Mouse (Mus musculus) embryonic facial prominence, embryonic 12.5 days (tissue): ENCODE results near the gene Vars. TPM values are rescaled to one million over a fixed set of nuclear protein-coding genes. Genes with fewer than 3 reads are reported as not detected.
"Not testable (repeated sequence)": the region's sequence is repeated elsewhere in the genome, so short reads cannot be mapped to it uniquely, and the experiment has no call there.

Experiments used
- ATAC-seq: fragments of 200-750 bp; cut with Nextera tagmentation; 2 replicates; pipeline ENCODE4 v1.8.0; 2017; ENCODE audit not compliant: insufficient number of reproducible peaks, insufficient read depth, low FRiP score, low TSS enrichment
- H3K27ac ChIP-seq: fragments of 300-500 bp; sonication (generic); 2 replicates; pipeline ENCODE4 v1.5.1; 2016; ENCODE audit warnings: mild to moderate bottlenecking
- H3K27me3 ChIP-seq: fragments of 300-500 bp; sonication (generic); 2 replicates; pipeline ENCODE4 v1.6.1; 2016; ENCODE audit warnings: mild to moderate bottlenecking, moderate library complexity
- H3K36me3 ChIP-seq: fragments of 300-500 bp; sonication (generic); 2 replicates; pipeline ENCODE4 v1.6.1; 2016; ENCODE audit warnings: mild to moderate bottlenecking
- H3K4me1 ChIP-seq: fragments of 300-500 bp; sonication (generic); 2 replicates; pipeline ENCODE4 v1.6.1; 2016
- H3K4me2 ChIP-seq: fragments of 300-500 bp; sonication (generic); replicated peaks from 2 replicates; pipeline ENCODE4 v1.6.1; 2016; ENCODE audit warnings: mild to moderate bottlenecking, moderate library complexity
- H3K4me3 ChIP-seq: fragments of 300-500 bp; sonication (generic); 2 replicates; pipeline ENCODE4 v1.5.1; 2016; ENCODE audit warnings: mild to moderate bottlenecking
- H3K9ac ChIP-seq: fragments of 300-500 bp; sonication (generic); 2 replicates; pipeline ENCODE4 v1.6.1; 2016; ENCODE audit warnings: mild to moderate bottlenecking, moderate library complexity
- H3K9me3 ChIP-seq: fragments of 300-500 bp; sonication (generic); 2 replicates; pipeline ENCODE4 v1.6.1; 2016; ENCODE audit warnings: mild to moderate bottlenecking, moderate library complexity
- WGBS: fragments of 180-500 bp; shearing (Covaris S2); methylation state at CpG from one replicate; pipeline ENCODE4 v1.1.7; 2016; 5-methylcytosine and 5-hydroxymethylcytosine counted together
- polyA plus RNA-seq: library from polyadenylated mRNA; unstranded; fragments of >200 nt; fragmentation: Nextera tagmentation; extraction: Ambion mirVana; gene quantifications from 2 replicates; pipeline ENCODE4 v1.2.1, GENCODE M21; 2016

The Vars gene
- polyA plus RNA-seq, 1 experiment from 2014 or later, result 150 TPM

- H3K4me1 ChIP-seq, result peaks cover 19% of the 10 kb centered on the region
- no peaks in the 10 kb centered on the region for H3K36me3 ChIP-seq
- H3K4me2 ChIP-seq, result no peak overlapping the region; the same call in 1 of the 2 replicates
- no peaks in the 10 kb centered on the region for H3K27me3 ChIP-seq
- no peak overlapping the region for H3K4me3 ChIP-seq
- H3K9ac ChIP-seq, result no peak overlapping the region
- no peaks in the 10 kb centered on the region for H3K9me3 ChIP-seq
- H3K27ac ChIP-seq, result no peak overlapping the region
- no peak for ATAC-seq
- whole genome bisulfite sequencing, result 32% methylated on average over 19 of the region's 19 CpGs
These were observed 29.1 kb downstream of the Vars start for GRCm38 (mm10) chr17:35029691-35030532.

GRCm38 (mm10) chr17:35031272-35031671, 30.5 kb downstream of the Vars start:
- H3K9ac ChIP-seq, result peak overlapping the region; percentile 8; the same call in 1 of the 2 replicates
- no peak overlapping the region for H3K4me2 ChIP-seq
- no peak overlapping the region for H3K4me3 ChIP-seq
- H3K4me1 ChIP-seq, result peaks cover 17% of the 10 kb centered on the region
- H3K9me3 ChIP-seq, result no peaks in the 10 kb centered on the region
- WGBS, result 91% methylated on average over 11 of the region's 11 CpGs
- no peaks in the 10 kb centered on the region for H3K36me3 ChIP-seq
- H3K27me3 ChIP-seq, result no peaks in the 10 kb centered on the region
- no peak for ATAC-seq
- no peak overlapping the region for H3K27ac ChIP-seq

DNA sequence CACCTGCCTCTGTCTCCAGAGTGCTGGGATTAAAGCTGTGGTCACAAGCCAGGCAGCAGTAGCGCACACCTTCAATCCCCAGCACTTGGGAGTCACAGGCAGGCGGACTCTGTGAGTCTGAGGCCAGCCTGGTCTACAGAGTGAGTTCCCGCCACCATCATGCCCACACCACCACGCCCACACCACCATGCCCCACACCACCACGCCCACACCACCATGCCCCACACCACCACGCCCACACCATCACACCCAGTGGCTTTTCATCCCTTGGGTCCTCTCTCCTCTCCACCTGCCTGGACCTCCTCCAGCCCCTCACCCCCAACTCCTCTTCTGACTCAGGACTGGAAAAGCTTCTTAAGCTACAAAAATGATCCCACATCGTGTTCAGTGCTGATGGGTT, 31.1 kb downstream of the Vars start:
- Histone ChIP-seq H3K4me2 (no peak overlapping the region), H3K4me3 (no peak overlapping the region), H3K36me3 (no peaks in the 10 kb centered on the region), H3K27ac (no peak overlapping the region), H3K9me3 (no peaks in the 10 kb centered on the region), H3K27me3 (no peaks in the 10 kb centered on the region), H3K9ac (no peak overlapping the region), H3K4me1 (peaks cover 14% of the 10 kb centered on the region)
- WGBS, result 86% methylated on average over 7 of the region's 7 CpGs
- ATAC-seq, result no peak

DNA sequence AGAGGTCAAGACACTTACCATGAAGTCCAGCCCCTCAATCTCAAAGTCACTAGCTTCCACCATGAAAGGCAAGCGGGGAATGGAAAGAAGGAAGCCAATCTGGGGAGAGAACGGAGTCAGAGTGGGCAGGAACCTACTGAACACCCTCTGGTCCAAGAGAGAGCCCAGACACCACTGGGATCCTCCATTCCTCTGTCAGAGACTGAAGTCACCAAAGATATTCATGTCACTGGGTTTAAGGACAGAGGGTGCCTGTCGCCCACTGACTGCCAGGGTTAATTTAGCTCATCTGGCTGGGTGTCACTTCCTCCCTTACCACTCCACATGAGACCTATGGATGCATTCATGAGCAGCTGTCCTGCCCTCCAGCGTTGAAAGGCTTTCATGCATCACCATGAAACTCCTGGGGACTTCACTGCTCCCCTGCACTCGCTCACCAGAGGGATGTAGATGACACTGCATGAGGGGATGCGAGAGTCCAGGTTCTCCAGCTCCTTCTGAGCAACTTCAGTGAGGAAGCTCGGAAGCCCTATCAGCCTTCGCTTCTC, 31.6 kb downstream of the Vars start:
- no peak for ATAC-seq
- no peak overlapping the region for H3K27ac ChIP-seq
- WGBS, result 72% methylated on average over 8 of the region's 8 CpGs

GRCm38 (mm10) chr17:35033703-35034102, 32.9 kb downstream of the Vars start:
- not testable (repeated sequence) for H3K27me3 ChIP-seq, H3K4me1 ChIP-seq, H3K9ac ChIP-seq, H3K36me3 ChIP-seq, H3K9me3 ChIP-seq, H3K4me2 ChIP-seq, ATAC-seq, H3K4me3 ChIP-seq, H3K27ac ChIP-seq
- WGBS, result 79% methylated on average over 1 of the region's 1 CpGs

More for the DNA sequence above, 31.6 kb downstream of the Vars start:
- H3K27me3 ChIP-seq, result no peaks in the 10 kb centered on the region
- H3K4me1 ChIP-seq, result peaks cover 11% of the 10 kb centered on the region
- H3K36me3 ChIP-seq, result no peaks in the 10 kb centered on the region
- H3K9me3 ChIP-seq, result no peaks in the 10 kb centered on the region
- H3K9ac ChIP-seq, result no peak overlapping the region
- H3K4me3 ChIP-seq, result no peak overlapping the region
- no peak overlapping the region for H3K4me2 ChIP-seq

DNA sequence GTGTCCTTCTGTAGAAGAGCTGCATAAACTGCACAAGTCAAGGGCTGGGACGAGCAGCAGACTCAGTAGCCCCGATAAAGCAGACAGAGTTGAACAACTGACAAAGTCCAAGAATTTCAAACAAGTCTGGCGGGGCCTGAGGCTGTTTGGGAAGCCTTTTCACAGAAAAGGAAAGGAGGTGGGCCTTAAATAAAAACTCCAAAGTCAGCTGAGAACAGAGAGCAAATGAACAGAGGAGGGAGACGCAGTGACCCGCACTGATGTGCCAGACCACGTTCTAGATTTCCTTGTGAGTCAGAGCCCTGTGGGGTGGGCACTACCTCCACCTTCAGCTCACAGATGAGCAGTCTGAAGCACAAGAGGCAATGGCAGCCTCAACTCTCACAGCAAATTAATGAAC, 34.1 kb downstream of the Vars start:
- Histone ChIP-seq H3K27ac (no peak overlapping the region), H3K4me1 (peaks cover 2% of the 10 kb centered on the region; the same call in 1 of the 2 replicates), H3K4me3 (no peak overlapping the region), H3K36me3 (no peaks in the 10 kb centered on the region), H3K9me3 (no peaks in the 10 kb centered on the region), H3K27me3 (no peaks in the 10 kb centered on the region), H3K9ac (no peak overlapping the region), H3K4me2 (no peak overlapping the region)
- ATAC-seq, result no peak
- 68% methylated on average over 6 of the region's 6 CpGs for WGBS

- Histone ChIP-seq H3K36me3 (no peaks in the 10 kb centered on the region), H3K9me3 (no peaks in the 10 kb centered on the region), H3K4me3 (no peak overlapping the region), H3K9ac (no peak overlapping the region), H3K4me2 (no peak overlapping the region), H3K27ac (no peak overlapping the region), H3K4me1 (no peaks in the 10 kb centered on the region), H3K27me3 (no peaks in the 10 kb centered on the region)
- 85% methylated on average over 11 of the region's 11 CpGs for WGBS
- no peak for ATAC-seq
These were observed 38.5 kb downstream of the Vars start for GRCm38 (mm10) chr17:35039121-35039873.

- Histone ChIP-seq H3K36me3 (no peaks in the 10 kb centered on the region), H3K4me3 (no peak overlapping the region), H3K27me3 (no peaks in the 10 kb centered on the region), H3K27ac (0 out of 2 replicates have a peak overlapping the region, but pooled peaks have one; percentile 5), H3K4me2 (no peak overlapping the region), H3K9me3 (no peaks in the 10 kb centered on the region), H3K4me1 (peaks cover 16% of the 10 kb centered on the region), H3K9ac (no peak overlapping the region)
- 79% methylated on average over 4 of the region's 4 CpGs for WGBS
- ATAC-seq, result no peak
These were observed 43.0 kb downstream of the Vars start for GRCm38 (mm10) chr17:35043794-35044193.

DNA sequence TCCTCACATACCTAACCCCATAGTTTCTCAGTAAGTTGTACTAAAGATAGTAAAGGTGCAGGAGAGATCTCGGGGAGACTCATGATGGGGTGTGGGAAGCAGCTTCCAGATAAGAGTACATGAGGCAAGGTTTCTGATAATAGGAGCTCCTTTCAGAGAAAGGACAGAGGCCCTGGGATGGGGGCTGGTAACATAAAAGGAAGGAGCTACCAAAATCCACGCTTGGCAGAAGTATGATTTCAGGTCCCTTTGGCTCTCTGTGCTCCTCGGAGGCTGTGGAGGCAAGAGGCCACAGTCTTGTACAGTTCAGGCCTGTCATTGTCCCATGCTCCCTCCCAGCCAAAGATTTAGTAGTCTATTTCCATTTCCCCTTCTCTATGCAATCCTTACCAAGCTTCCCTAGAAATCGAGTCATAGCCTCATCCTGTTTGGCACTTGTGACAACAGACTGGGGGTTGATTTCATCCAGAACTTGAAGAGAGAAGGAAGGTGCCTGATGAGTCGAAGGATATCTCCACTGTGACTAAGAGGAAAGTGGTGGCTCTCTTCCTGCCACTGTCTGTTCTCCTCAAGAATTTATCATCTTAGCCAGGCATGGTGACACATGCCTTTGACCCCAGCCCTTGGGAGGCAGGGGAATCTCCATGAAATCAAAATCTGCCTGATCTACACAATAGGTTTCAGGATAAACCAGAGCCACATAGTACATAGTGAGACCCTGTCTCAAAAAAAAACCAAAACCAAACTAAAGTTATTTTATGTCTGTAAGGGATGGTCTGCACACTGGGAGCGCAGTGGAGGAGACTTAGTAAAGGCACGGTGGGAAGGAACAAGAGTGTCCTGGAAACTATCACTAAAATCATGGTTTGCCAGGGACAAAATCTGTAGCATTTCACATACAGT, 44.4 kb downstream of the Vars start:
- Histone ChIP-seq H3K4me3 (peak overlapping the region; percentile 55), H3K9ac (0 out of 2 replicates have a peak overlapping the region, but pooled peaks have one; percentile 85), H3K4me1 (peaks cover 29% of the 10 kb centered on the region), H3K9me3 (no peaks in the 10 kb centered on the region), H3K27ac (no peak overlapping the region), H3K36me3 (no peaks in the 10 kb centered on the region), H3K4me2 (peak overlapping the region; percentile 96), H3K27me3 (no peaks in the 10 kb centered on the region)
- ATAC-seq, result no peak
- WGBS, result 83% methylated on average over 7 of the region's 7 CpGs

GRCm38 (mm10) chr17:35045807-35046680, 45.3 kb downstream of the Vars start:
- Histone ChIP-seq H3K36me3 (no peaks in the 10 kb centered on the region), H3K9me3 (no peaks in the 10 kb centered on the region), H3K27ac (peak overlapping the region; percentile 86), H3K4me3 (peak overlapping the region; percentile 55), H3K4me2 (peak overlapping the region; percentile 96), H3K4me1 (peaks cover 29% of the 10 kb centered on the region), H3K27me3 (no peaks in the 10 kb centered on the region), H3K9ac (peak overlapping the region; percentile 85)
- WGBS, result 6% methylated on average over 34 of the region's 48 CpGs
- ATAC-seq, result peak; percentile 64
